In genomic region chr7:116606751-116607483, GRCm38 (mm10) we compare ENCODE assay signal across 15 mouse cellular contexts.
DNase-seq lines count a peak whose midpoint lies in the region; ATAC-seq and TF ChIP-seq lines count a peak whose summit lies in the region.
"Had no signal": no experiment of that assay in that cellular context is flagged by ENCODE, and none has a peak within 500 bp of the region (broad histone marks: within the 10 kb centered on the region; RNA-seq: fewer than 3 reads in every experiment).

No protein-coding gene starts in this region.

- H3K9ac ChIP-seq in forebrain, embryonic 14.5 days (ENCODE audit: low read length) = no peak overlapping the region
- H3K9ac ChIP-seq in forebrain, embryonic 11.5 days (ENCODE audit: low read length) = no peak overlapping the region
- H3K9ac ChIP-seq in midbrain, embryonic 11.5 days (ENCODE audit: low read length) = no peak overlapping the region
- no peak overlapping the region for H3K9ac ChIP-seq in midbrain, postnatal 0 days (replicated peaks; ENCODE audit: low read length, poor library complexity, severe bottlenecking)
- H3K9ac ChIP-seq: forebrain, embryonic 15.5 days; midbrain, embryonic 12.5 days had no signal

- peak; percentile 31 for DNase-seq in forebrain, embryonic 14.5 days (ENCODE audit: low spot score)
- DNase-seq in forebrain, embryonic 11.5 days (ENCODE audit: low spot score) = no peak
- DNase-seq in midbrain, embryonic 11.5 days (ENCODE audit: low spot score, missing footprints) = no peak
- DNase-seq in midbrain, postnatal 0 days (ENCODE audit: low spot score) = no peak
- peak; percentile 45 for DNase-seq in cerebellum, adult 9-10 months
- no peak for DNase-seq in heart, postnatal 36 days
- DNase-seq in layer of hippocampus, postnatal 25 days (ENCODE audit: extremely low spot score in 1 of 2, low spot score in 1 of 2) = no peak
- DNase-seq: adrenal gland, adult 8-10 months; gastrocnemius, adult 2 months; kidney, adult 11 months; thymus, postnatal 4 days had no signal

- 51% methylated on average over 6 of the region's 6 CpGs for WGBS in forebrain, embryonic 14.5 days
- WGBS in forebrain, embryonic 11.5 days = 66% methylated on average over 6 of the region's 6 CpGs
- 66% methylated on average over 6 of the region's 6 CpGs for WGBS in midbrain, embryonic 11.5 days
- 63% methylated on average over 6 of the region's 6 CpGs for WGBS in midbrain, postnatal 0 days

- no peak for TF ChIP-seq CTCF in midbrain, postnatal 0 days (IDR thresholded peaks at IDR 0.05)

- peaks cover 2% of the 10 kb centered on the region; the same call in 1 of the 2 replicates for H3K4me1 ChIP-seq in forebrain, embryonic 14.5 days (ENCODE audit: control insufficient read depth, insufficient read depth, low read length)
- H3K4me1 ChIP-seq in forebrain, embryonic 11.5 days (replicated peaks; ENCODE audit: control insufficient read depth, insufficient read depth, low read length) = peaks cover 4% of the 10 kb centered on the region; the same call in 1 of the 2 replicates
- peaks cover 3% of the 10 kb centered on the region; the same call in 1 of the 2 replicates for H3K4me1 ChIP-seq in midbrain, embryonic 11.5 days (ENCODE audit: control insufficient read depth, insufficient read depth, low read length)
- no peaks in the 10 kb centered on the region for H3K4me1 ChIP-seq in midbrain, postnatal 0 days (ENCODE audit: insufficient read depth, low read length)

- no peak for ATAC-seq in forebrain, embryonic 14.5 days
- no peak for ATAC-seq in forebrain, embryonic 11.5 days (replicated peaks; ENCODE audit: low FRiP score)
- peak; percentile 43; the same call in 1 of the 2 replicates for ATAC-seq in midbrain, embryonic 11.5 days (ENCODE audit: low FRiP score)
- no peak for ATAC-seq in midbrain, postnatal 0 days (ENCODE audit: low FRiP score)
- peak; percentile 58 for ATAC-seq in megakaryocyte progenitor cell, adult 5-6 weeks (replicated peaks; ENCODE audit: poor library complexity)

- no peaks in the 10 kb centered on the region for H3K27me3 ChIP-seq in forebrain, embryonic 14.5 days (replicated peaks; ENCODE audit: control insufficient read depth, insufficient read depth, low read length)
- no peaks in the 10 kb centered on the region; the same call in 1 of the 2 replicates for H3K27me3 ChIP-seq in forebrain, embryonic 11.5 days (ENCODE audit: control insufficient read depth, insufficient read depth, low read length)
- H3K27me3 ChIP-seq in midbrain, embryonic 11.5 days (ENCODE audit: control insufficient read depth, insufficient read depth, low read length) = no peaks in the 10 kb centered on the region
- no peaks in the 10 kb centered on the region for H3K27me3 ChIP-seq in midbrain, postnatal 0 days (ENCODE audit: insufficient read depth, low read length)
- H3K27me3 ChIP-seq: forebrain, embryonic 15.5 days; heart, embryonic 12.5 days had no signal

- H3K4me2 ChIP-seq in forebrain, embryonic 14.5 days (ENCODE audit: low read length) = no peak overlapping the region
- H3K4me2 ChIP-seq in forebrain, embryonic 11.5 days (ENCODE audit: low read depth, low read length, severe bottlenecking) = no peak overlapping the region
- no peak overlapping the region for H3K4me2 ChIP-seq in midbrain, embryonic 11.5 days
- no peak overlapping the region for H3K4me2 ChIP-seq in midbrain, postnatal 0 days (ENCODE audit: low read depth, low read length, poor library complexity, severe bottlenecking)

- no peak overlapping the region for H3K27ac ChIP-seq in forebrain, embryonic 14.5 days (ENCODE audit: low read depth, low read length)
- no peak overlapping the region for H3K27ac ChIP-seq in forebrain, embryonic 11.5 days (ENCODE audit: low read depth, low read length)
- H3K27ac ChIP-seq in midbrain, embryonic 11.5 days (ENCODE audit: low read depth, low read length) = no peak overlapping the region
- H3K27ac ChIP-seq in midbrain, postnatal 0 days (ENCODE audit: low read depth, low read length) = no peak overlapping the region
- H3K27ac ChIP-seq: forebrain, embryonic 15.5 days; midbrain, embryonic 12.5 days had no signal

- H3K36me3 ChIP-seq in forebrain, embryonic 14.5 days (ENCODE audit: control insufficient read depth, insufficient read depth, low read length) = no peaks in the 10 kb centered on the region
- no peaks in the 10 kb centered on the region for H3K36me3 ChIP-seq in forebrain, embryonic 11.5 days (ENCODE audit: control insufficient read depth, insufficient read depth, low read length)
- no peaks in the 10 kb centered on the region for H3K36me3 ChIP-seq in midbrain, embryonic 11.5 days (ENCODE audit: control insufficient read depth, insufficient read depth, low read length)
- no peaks in the 10 kb centered on the region for H3K36me3 ChIP-seq in midbrain, postnatal 0 days (ENCODE audit: insufficient read depth, low read length)
- H3K36me3 ChIP-seq: forebrain, embryonic 15.5 days; heart, embryonic 12.5 days; midbrain, embryonic 12.5 days had no signal

- H3K4me3 ChIP-seq in forebrain, embryonic 14.5 days (ENCODE audit: low read depth, low read length) = no peak overlapping the region
- no peak overlapping the region for H3K4me3 ChIP-seq in forebrain, embryonic 11.5 days (ENCODE audit: low read depth, low read length)
- no peak overlapping the region for H3K4me3 ChIP-seq in midbrain, embryonic 11.5 days (ENCODE audit: low read depth, low read length)
- no peak overlapping the region for H3K4me3 ChIP-seq in midbrain, postnatal 0 days (ENCODE audit: low read depth, low read length)

- intact Hi-C loops in heart, postnatal 36 days (cut with DNase I) = loop anchor here (5.0 kb wide), 2 partner anchors 270 to 360 kb away; no protein-coding TSS in a partner anchor

- no peaks in the 10 kb centered on the region for H3K9me3 ChIP-seq in forebrain, embryonic 14.5 days (replicated peaks; ENCODE audit: control insufficient read depth, low read length)
- no peaks in the 10 kb centered on the region for H3K9me3 ChIP-seq in forebrain, embryonic 11.5 days (ENCODE audit: control insufficient read depth, low read length)
- H3K9me3 ChIP-seq in midbrain, embryonic 11.5 days (ENCODE audit: control insufficient read depth, low read length) = no peaks in the 10 kb centered on the region
- H3K9me3 ChIP-seq in midbrain, postnatal 0 days (ENCODE audit: low read length) = no peaks in the 10 kb centered on the region
- H3K9me3 ChIP-seq: forebrain, embryonic 15.5 days; heart, embryonic 12.5 days; midbrain, embryonic 12.5 days had no signal

Comparison
In these comparisons a context has a peak if more than half of its experiments do, and no peak if none do; other contexts are left out.
1. ATAC-seq: peak in midbrain, embryonic 11.5 days (single experiment) and megakaryocyte progenitor cell, adult 5-6 weeks (single experiment); none in forebrain, embryonic 14.5 days (single experiment), forebrain, embryonic 11.5 days (single experiment) and midbrain, postnatal 0 days (single experiment).
2. DNase-seq: peak in forebrain, embryonic 14.5 days (single experiment) and cerebellum, adult 9-10 months (single experiment); none in forebrain, embryonic 11.5 days (single experiment), midbrain, embryonic 11.5 days (single experiment), midbrain, postnatal 0 days (single experiment), heart, postnatal 36 days (0 of 2) and layer of hippocampus, postnatal 25 days (0 of 2).